Mouse (Mus musculus): ENCODE measurements at regions not wholly inside any gene's neighbourhood (a gene's known extent, or its start where the extent isn't known, plus 50 kb on each side); places are given as distances from the start of the nearest gene placed in this dataset.

GRCm38 (mm10) chrX:82528640-82529351 is 419.9 kb upstream of the Dmd start:
- no peak for DNase-seq (ENCODE audit: extremely low spot score in 1 of 2, low spot score in 2 of 2)
- H3K27ac ChIP-seq = no peak overlapping the region
- H3K4me3 ChIP-seq = no peak overlapping the region
- no peak for TF ChIP-seq CTCF (IDR thresholded peaks at IDR 0.05)
- intact Hi-C loops (cut with DNase I) = no loop called here

DNA sequence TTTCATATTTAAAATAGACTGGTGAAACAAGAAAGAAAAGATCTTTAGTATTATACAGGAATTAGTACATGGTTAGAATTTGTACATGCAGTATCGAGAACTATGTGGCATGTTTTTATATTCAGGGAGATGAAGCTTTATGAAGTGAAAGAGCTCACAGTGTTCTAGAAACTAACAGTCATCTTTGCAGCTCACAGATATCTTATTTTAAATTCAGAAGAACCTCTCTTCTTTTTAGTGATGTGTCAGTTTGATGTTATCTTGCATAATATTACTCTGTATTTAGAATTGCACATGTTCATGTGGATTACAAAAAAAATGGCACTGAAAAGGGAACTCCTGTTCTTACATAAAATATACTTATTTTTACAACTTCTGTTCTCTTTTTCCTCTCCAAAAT is 377.1 kb upstream of the Dmd start:
- intact Hi-C loops (cut with DNase I) = no loop called here

GRCm38 (mm10) chrX:82613361-82613760 is 335.3 kb upstream of the Dmd start:
- intact Hi-C loops (cut with DNase I) = loop anchor here (5.0 to 10.0 kb wide), 3 partner anchors 1124 to 1251 kb away; no protein-coding TSS in a partner anchor
- peak; percentile 56 for TF ChIP-seq CTCF (IDR thresholded peaks at IDR 0.05)
- H3K4me3 ChIP-seq = no peak overlapping the region
- no peak overlapping the region for H3K27ac ChIP-seq
- DNase-seq (ENCODE audit: extremely low spot score in 1 of 2, low spot score in 2 of 2) = peak in 1 of 2 experiments; percentile 7

More for the DNA sequence above, 377.1 kb upstream of the Dmd start:
- no peak for TF ChIP-seq CTCF (IDR thresholded peaks at IDR 0.05)
- no peak for DNase-seq (ENCODE audit: extremely low spot score in 1 of 2, low spot score in 2 of 2)
- no peak overlapping the region for H3K27ac ChIP-seq
- H3K4me3 ChIP-seq = no peak overlapping the region

DNA sequence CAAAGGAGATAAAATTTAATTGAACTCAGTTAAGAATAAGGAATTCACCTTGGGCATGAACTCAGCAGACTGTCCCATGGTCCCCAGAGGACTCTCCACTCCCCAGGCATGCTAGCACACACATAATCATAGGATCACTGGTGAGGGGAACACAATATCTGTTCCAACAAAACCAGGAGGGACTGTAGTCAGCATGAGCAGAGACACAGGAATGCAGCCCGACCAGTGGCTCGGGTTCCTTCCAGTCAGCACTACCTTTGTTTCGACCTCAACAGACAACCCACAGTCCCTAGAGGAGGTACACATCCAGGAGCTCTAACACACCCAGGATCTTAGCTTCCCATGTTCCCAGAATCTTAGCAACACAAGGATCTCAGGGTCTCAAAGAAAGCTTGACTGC is 298.3 kb upstream of the Dmd start:
- Histone ChIP-seq H3K4me3 (no peak overlapping the region), H3K27ac (no peak overlapping the region)
- TF ChIP-seq CTCF (IDR thresholded peaks at IDR 0.05) = no peak
- DNase-seq (ENCODE audit: extremely low spot score in 1 of 2, low spot score in 2 of 2) = no peak
- intact Hi-C loops (cut with DNase I) = no loop called here

Measured in left cerebral cortex, adult 2 months (tissue).